Mouse (Mus musculus) liver, embryonic 12.5 days (tissue): ENCODE data around the gene Icam1. TPM values are rescaled to one million over a fixed set of nuclear protein-coding genes. Genes with fewer than 3 reads are reported as not detected.

ENCODE experiments used
- ATAC-seq: fragments of 200-750 bp; cut with Nextera tagmentation; 2 replicates; pipeline ENCODE4 v1.8.0; 2017; ENCODE audit warnings: moderate number of reproducible peaks, mild to moderate bottlenecking, moderate library complexity
- H3K27ac ChIP-seq: fragments of 300-500 bp; sonication (generic); 2 replicates; pipeline ENCODE4 v1.5.1; 2016; ENCODE audit warnings: mild to moderate bottlenecking
- H3K27me3 ChIP-seq: fragments of 300-500 bp; sonication (generic); replicated peaks from 2 replicates; pipeline ENCODE4 v1.6.1; 2016; ENCODE audit warnings: mild to moderate bottlenecking, moderate library complexity
- H3K36me3 ChIP-seq: fragments of 300-500 bp; sonication (generic); 2 replicates; pipeline ENCODE4 v1.6.1; 2016; ENCODE audit warnings: mild to moderate bottlenecking, moderate library complexity
- H3K4me1 ChIP-seq: fragments of 300-500 bp; sonication (generic); 2 replicates; pipeline ENCODE4 v1.6.1; 2016
- H3K4me2 ChIP-seq: fragments of 300-500 bp; sonication (generic); 2 replicates; pipeline ENCODE4 v1.6.1; 2016; ENCODE audit warnings: mild to moderate bottlenecking, moderate library complexity
- H3K4me3 ChIP-seq: fragments of 300-500 bp; sonication (generic); 2 replicates; pipeline ENCODE4 v1.5.1; 2016; ENCODE audit warnings: mild to moderate bottlenecking, moderate library complexity
- H3K9ac ChIP-seq: fragments of 300-500 bp; sonication (generic); 2 replicates; pipeline ENCODE4 v1.6.1; 2016; ENCODE audit warnings: mild to moderate bottlenecking, moderate library complexity
- H3K9me3 ChIP-seq: fragments of 300-500 bp; sonication (generic); replicated peaks from 2 replicates; pipeline ENCODE4 v1.6.1; 2016; ENCODE audit warnings: mild to moderate bottlenecking, moderate library complexity
- WGBS: fragments of 180-500 bp; shearing (Covaris S2); methylation state at CpG from one replicate; pipeline ENCODE4 v1.1.7; 2016; ENCODE audit not compliant: insufficient replicate concordance; 5-methylcytosine and 5-hydroxymethylcytosine counted together
- microRNA counts: library from miRNA; unstranded; fragments of <30 nt; microRNA quantifications from one replicate; lab custom pipeline; 2017
- microRNA-seq: library from miRNA; unstranded; fragments of <30 nt; microRNA quantifications from one replicate; pipeline ENCODE4, GENCODE M21; 2017
- polyA plus RNA-seq: library from polyadenylated mRNA; unstranded; fragments of >200 nt; fragmentation: Nextera tagmentation; extraction: Ambion mirVana; gene quantifications from 2 replicates; pipeline ENCODE4 v1.2.1, GENCODE M21; 2016

Gene Icam1
- polyA plus RNA-seq, 1 experiment from 2014 or later = 9.9 TPM

- Histone ChIP-seq H3K4me1 (peaks cover 33% of the 10 kb centered on the region), H3K27ac (0 out of 2 replicates have a peak overlapping the region, but pooled peaks have one; percentile 1), H3K27me3 (no peaks in the 10 kb centered on the region), H3K9me3 (no peaks in the 10 kb centered on the region), H3K9ac (no peak overlapping the region), H3K4me3 (no peak overlapping the region), H3K36me3 (peaks cover 84% of the 10 kb centered on the region), H3K4me2 (no peak overlapping the region)
- ATAC-seq = no peak
- WGBS = 76% methylated on average over 3 of the region's 3 CpGs
These were observed 59.8 kb downstream of the Icam1 start for GRCm38 (mm10) chr9:21075625-21076024.

MicroRNA genes within 50 kb of the gene (microRNA counts, 519-probe panel; counts per million panel counts)
- 4,826 counts per million, percentile 84 among the panel's probes with 10 or more counts for microRNA mmu-miR-1900 (lab: Ali Mortazavi, UCI)

Small RNA genes lying within 50 kb of the gene (microRNA-seq; reads per million reads assigned to microRNA genes)
- gene Mir1900 (not detected), gene Mir7082 (1.1 reads per million)

Other genes with a start within 250 kb of the Icam1 start
- 0.02 and 0.06 TPM in 2 replicates for gene Col5a3, start 200.9 kb upstream of the Icam1 start, polyA plus RNA-seq
- not detected in 2 replicates for gene Rdh8, start 197.5 kb upstream of the Icam1 start, polyA plus RNA-seq
- gene A230050P20Rik, start 147.3 kb upstream of the Icam1 start, polyA plus RNA-seq = 7.9 TPM in 2 replicates
- 10.5 and 11.3 TPM in 2 replicates for gene Angptl6, start 136.3 kb upstream of the Icam1 start, polyA plus RNA-seq
- 124 and 132 TPM in 2 replicates for gene Ppan, start 127.8 kb upstream of the Icam1 start, polyA plus RNA-seq
- 303 and 313 TPM in 2 replicates for gene Eif3g, start 117.4 kb upstream of the Icam1 start, polyA plus RNA-seq
- 97.3 and 101 TPM in 2 replicates for gene Dnmt1, start 56.1 kb upstream of the Icam1 start, polyA plus RNA-seq
- 6.6 and 6.7 TPM in 2 replicates for gene S1pr2, start 39.2 kb upstream of the Icam1 start, polyA plus RNA-seq
- gene Mrpl4, start 13.2 kb upstream of the Icam1 start, polyA plus RNA-seq = 89.3 and 91.4 TPM in 2 replicates
- 231 and 238 TPM in 2 replicates for gene Icam4, start 13.4 kb downstream of the Icam1 start, polyA plus RNA-seq
- gene Icam5, start 16.1 kb downstream of the Icam1 start, polyA plus RNA-seq = 0.42 and 0.45 TPM in 2 replicates
- gene Zglp1, start 51.1 kb downstream of the Icam1 start, polyA plus RNA-seq = 0.62 TPM in 1 of 2 replicates, not detected in the other
- 0.77 and 0.98 TPM in 2 replicates for gene Gm49373, start 57.1 kb downstream of the Icam1 start, polyA plus RNA-seq
- 48.7 and 49.6 TPM in 2 replicates for gene Fdx1l, start 57.6 kb downstream of the Icam1 start, polyA plus RNA-seq
- gene Gm38431, start 76.0 kb downstream of the Icam1 start, polyA plus RNA-seq = 1.2 and 2.1 TPM in 2 replicates
- 39.8 and 43.8 TPM in 2 replicates for gene Raver1, start 76.0 kb downstream of the Icam1 start, polyA plus RNA-seq
- gene Tyk2, start 115.3 kb downstream of the Icam1 start, polyA plus RNA-seq = 8.5 and 10.4 TPM in 2 replicates
- gene Cdc37, start 134.0 kb downstream of the Icam1 start, polyA plus RNA-seq = 221 and 228 TPM in 2 replicates
- gene Pde4a, start 149.7 kb downstream of the Icam1 start, polyA plus RNA-seq = 2.6 and 2.9 TPM in 2 replicates
- 39.8 and 41.6 TPM in 2 replicates for gene Keap1, start 223.4 kb downstream of the Icam1 start, polyA plus RNA-seq
- 0.10 and 0.12 TPM in 2 replicates for gene S1pr5, start 232.5 kb downstream of the Icam1 start, polyA plus RNA-seq
- gene Atg4d, start 249.3 kb downstream of the Icam1 start, polyA plus RNA-seq = 85.7 and 85.9 TPM in 2 replicates